Mouse (Mus musculus): ENCODE measurements at regions not wholly inside any gene's neighbourhood (a gene's known extent, or its start where the extent isn't known, plus 50 kb on each side); places are given as distances from the start of the nearest gene placed in this dataset.

DNA sequence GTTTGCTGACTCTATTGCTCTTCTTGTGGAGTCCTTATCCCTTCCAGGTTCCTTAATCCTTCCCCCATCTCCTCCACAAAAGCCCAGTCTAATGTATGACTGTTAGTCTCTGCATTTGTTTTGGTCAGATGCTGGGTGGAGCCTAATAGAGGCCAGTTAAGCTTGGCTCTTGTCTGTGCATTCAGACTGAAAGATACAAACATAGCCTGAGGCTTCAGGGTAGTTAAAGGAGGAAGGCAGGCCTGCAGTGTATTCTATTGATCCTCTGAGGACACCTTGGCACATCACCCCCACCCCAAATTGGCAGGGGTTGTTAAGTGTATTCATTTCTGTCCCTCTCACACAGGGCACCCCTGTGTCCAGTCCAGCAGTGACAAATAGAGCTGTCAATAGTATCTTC, 959.1 kb downstream of the A830018L16Rik start:
- Histone ChIP-seq H3K4me1 (ENCODE audit: control insufficient read depth, insufficient read depth, low read length) (no peaks in the 10 kb centered on the region), H3K27ac (ENCODE audit: low read depth, low read length) (no peak overlapping the region), H3K9ac (ENCODE audit: low read length) (no peak overlapping the region), H3K4me2 (no peak overlapping the region), H3K9me3 (ENCODE audit: control insufficient read depth, low read length) (no peaks in the 10 kb centered on the region), H3K36me3 (ENCODE audit: control insufficient read depth, insufficient read depth, low read length) (no peaks in the 10 kb centered on the region), H3K4me3 (ENCODE audit: low read depth, low read length) (no peak overlapping the region), H3K27me3 (ENCODE audit: control insufficient read depth, insufficient read depth, low read length) (no peaks in the 10 kb centered on the region)
- no peak for ATAC-seq (ENCODE audit: low FRiP score)
- no peak for DNase-seq (ENCODE audit: low spot score, missing footprints)

DNA sequence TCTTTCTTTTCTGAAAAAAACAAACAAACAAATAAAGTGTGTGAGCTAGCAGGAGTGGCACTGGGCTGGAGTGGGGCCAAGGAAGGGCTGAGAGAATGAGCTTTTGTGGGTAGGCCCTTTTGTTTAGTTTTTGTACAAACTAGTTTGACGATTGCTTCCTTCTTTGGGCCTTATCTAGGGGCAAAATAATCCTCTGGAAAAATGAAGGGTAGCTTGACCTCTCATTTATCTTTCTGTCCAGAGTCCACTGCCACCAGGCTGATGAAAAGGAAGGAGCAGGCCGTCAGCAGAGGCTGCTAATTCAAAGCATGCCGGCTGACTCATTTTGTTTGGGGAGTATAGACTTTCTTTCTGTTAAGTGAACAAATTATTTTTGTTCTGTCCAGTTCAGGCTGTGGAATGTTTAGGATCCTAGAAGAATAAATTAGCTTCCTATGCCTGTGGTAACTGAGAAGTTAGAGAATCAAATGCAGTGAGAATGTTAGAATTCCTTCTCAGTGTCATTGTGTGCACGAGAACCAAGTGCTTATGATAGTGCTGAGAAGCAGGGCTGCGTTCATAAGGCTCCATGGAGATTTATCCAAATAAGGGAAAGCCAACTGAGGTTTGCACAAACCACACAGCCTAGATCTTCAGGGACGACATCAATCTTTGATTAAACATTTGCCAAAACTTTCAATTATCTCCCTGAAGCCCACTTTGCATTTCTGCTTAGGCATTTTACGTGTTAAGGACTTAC, 984.4 kb downstream of the A830018L16Rik start:
- Histone ChIP-seq H3K27me3 (ENCODE audit: control insufficient read depth, insufficient read depth, low read length) (no peaks in the 10 kb centered on the region), H3K4me2 (no peak overlapping the region), H3K27ac (ENCODE audit: low read depth, low read length) (no peak overlapping the region), H3K4me1 (ENCODE audit: control insufficient read depth, insufficient read depth, low read length) (peaks cover 7% of the 10 kb centered on the region), H3K9ac (ENCODE audit: low read length) (0 out of 2 replicates have a peak overlapping the region, but pooled peaks have one; percentile 6), H3K9me3 (ENCODE audit: control insufficient read depth, low read length) (no peaks in the 10 kb centered on the region), H3K36me3 (ENCODE audit: control insufficient read depth, insufficient read depth, low read length) (no peaks in the 10 kb centered on the region), H3K4me3 (ENCODE audit: low read depth, low read length) (no peak overlapping the region)
- WGBS, result 23% methylated on average over 7 of the region's 7 CpGs
- peak; percentile 89 for DNase-seq (ENCODE audit: low spot score, missing footprints)
- ATAC-seq (ENCODE audit: low FRiP score), result peak; percentile 63

DNA sequence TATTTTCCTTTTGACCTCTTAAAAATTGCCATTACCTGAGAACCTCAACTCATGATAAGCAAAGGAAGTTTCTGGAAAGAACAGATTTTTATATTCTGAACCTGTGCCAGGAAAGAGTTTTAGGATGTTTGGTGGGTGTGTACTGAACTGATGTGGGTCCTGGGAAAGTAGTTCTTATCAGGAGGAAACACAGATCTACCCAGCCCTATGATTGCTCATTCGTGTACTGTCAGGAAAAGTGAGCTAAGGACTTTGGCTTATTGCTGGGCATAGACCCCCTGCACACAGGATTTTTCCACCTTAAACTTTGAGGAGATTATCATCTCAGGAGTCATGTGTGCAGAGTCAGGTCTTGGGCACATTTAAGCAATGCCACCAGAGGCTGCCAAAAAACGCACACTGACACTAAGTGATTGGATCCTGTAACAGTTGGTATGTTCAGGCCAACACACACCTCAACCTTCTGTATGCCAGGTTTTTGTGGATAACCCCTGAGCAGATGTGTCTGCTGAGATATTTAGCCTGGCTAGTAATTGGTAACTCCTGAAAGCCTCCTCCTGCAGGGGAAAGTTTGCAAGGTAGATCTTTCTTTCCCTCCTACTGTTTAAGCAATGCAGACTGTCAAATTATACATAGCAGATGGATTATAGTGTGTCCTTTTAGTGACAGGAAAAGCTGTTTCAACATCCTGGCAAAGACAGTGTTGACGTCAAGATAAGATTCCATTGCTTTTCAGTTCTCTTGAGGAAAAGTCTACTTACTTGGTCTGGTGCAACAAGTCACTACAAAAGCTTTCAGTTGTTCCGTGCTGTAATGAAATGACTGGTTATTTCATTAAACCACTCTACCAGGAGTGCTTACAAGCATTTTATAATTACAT, 991.7 kb downstream of the A830018L16Rik start:
- DNase-seq (ENCODE audit: low spot score, missing footprints), result no peak
- ATAC-seq (ENCODE audit: low FRiP score), result no peak
- H3K4me1 ChIP-seq (ENCODE audit: control insufficient read depth, insufficient read depth, low read length), result no peaks in the 10 kb centered on the region

DNA sequence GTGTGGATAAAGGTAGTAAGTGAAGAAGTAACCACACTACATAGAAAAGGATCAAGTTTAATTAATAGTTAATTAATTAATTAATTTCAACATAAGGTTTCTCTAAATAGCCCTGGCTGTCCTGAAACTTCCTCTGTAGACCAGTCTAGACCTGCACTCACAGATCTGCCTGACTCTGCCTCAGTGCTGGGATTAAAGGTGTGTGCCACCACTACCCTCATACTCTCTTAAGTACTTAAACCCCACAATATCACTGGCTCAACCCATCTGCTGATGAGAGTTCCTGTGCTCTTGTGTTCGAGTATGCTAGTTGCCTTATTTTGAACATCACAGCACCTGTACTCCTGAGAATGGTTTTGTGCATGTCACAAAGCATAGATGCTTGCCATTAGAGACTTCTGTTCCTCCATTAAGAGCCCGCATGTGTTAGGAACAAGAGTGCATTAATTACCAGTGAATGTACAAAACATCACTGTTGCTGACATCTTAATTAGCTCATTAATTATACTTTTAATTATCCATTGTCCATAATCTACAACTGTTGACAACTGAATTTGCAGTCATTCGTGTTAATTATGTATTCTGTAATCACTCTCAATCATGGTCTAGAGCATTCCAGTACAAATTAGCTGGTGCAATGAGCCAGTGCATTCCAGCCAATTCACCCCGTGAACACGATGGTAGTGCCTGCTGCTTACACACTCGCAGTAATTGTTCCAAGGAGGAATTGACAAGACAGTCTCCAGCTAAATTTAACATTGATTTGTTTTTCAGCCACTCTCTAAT, 996.0 kb downstream of the A830018L16Rik start:
- ATAC-seq (ENCODE audit: low FRiP score), result no peak
- DNase-seq (ENCODE audit: low spot score, missing footprints), result no peak
- WGBS, result 87% methylated on average over 6 of the region's 6 CpGs

More for the DNA sequence above, 991.7 kb downstream of the A830018L16Rik start:
- Histone ChIP-seq H3K9ac (ENCODE audit: low read length) (no peak overlapping the region), H3K27me3 (ENCODE audit: control insufficient read depth, insufficient read depth, low read length) (no peaks in the 10 kb centered on the region), H3K36me3 (ENCODE audit: control insufficient read depth, insufficient read depth, low read length) (no peaks in the 10 kb centered on the region), H3K9me3 (ENCODE audit: control insufficient read depth, low read length) (no peaks in the 10 kb centered on the region), H3K4me3 (ENCODE audit: low read depth, low read length) (no peak overlapping the region), H3K4me2 (no peak overlapping the region), H3K27ac (ENCODE audit: low read depth, low read length) (no peak overlapping the region)
- 82% methylated on average over 4 of the region's 4 CpGs for WGBS

DNA sequence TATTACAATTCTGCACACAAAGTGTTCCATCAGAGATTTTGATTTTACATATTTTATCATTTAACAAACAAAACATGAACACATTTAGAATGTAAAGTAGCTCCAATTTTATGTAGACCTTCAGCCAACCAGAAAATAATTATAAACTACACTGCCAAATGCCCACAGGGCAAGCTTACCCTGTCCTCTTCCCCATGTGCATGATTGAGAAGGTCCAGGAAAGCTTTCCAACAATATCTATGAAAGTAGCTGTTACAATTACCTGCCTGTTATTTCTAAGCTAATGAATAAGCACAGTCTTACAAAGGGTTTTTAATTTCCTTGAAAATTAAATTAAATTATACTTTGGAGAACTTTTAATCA, 996.6 kb downstream of the A830018L16Rik start:
- ATAC-seq (ENCODE audit: low FRiP score) (no peak), DNase-seq (ENCODE audit: low spot score, missing footprints) (no peak)

More for the DNA sequence above, 996.0 kb downstream of the A830018L16Rik start:
- Histone ChIP-seq H3K9ac (ENCODE audit: low read length) (no peak overlapping the region), H3K4me2 (no peak overlapping the region), H3K9me3 (ENCODE audit: control insufficient read depth, low read length) (no peaks in the 10 kb centered on the region), H3K27me3 (ENCODE audit: control insufficient read depth, insufficient read depth, low read length) (no peaks in the 10 kb centered on the region), H3K4me3 (ENCODE audit: low read depth, low read length) (no peak overlapping the region), H3K4me1 (ENCODE audit: control insufficient read depth, insufficient read depth, low read length) (no peaks in the 10 kb centered on the region), H3K36me3 (ENCODE audit: control insufficient read depth, insufficient read depth, low read length) (no peaks in the 10 kb centered on the region), H3K27ac (ENCODE audit: low read depth, low read length) (no peak overlapping the region)

DNA sequence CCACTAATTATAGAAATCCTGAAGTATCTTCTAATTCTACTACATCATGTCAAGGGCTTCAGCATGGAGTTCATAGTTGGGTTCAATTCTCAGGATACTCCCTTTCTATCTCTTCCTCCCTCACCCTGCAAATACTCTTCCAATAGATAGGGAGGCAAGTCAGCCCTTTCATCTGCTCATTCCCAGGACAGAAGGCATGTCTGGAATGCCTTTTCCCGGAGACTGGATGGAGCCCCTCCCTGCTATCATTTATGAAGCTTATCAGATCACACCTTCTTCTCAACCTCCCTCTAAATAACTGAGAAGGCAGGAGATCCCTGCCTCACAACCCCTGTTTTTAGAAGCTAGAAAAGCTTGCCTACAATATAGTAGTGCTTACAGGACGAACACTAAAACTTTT, 1010.6 kb downstream of the A830018L16Rik start:
- H3K4me1 ChIP-seq (ENCODE audit: control insufficient read depth, insufficient read depth, low read length), result no peaks in the 10 kb centered on the region
- no peak for ATAC-seq (ENCODE audit: low FRiP score)
- H3K27me3 ChIP-seq (ENCODE audit: control insufficient read depth, insufficient read depth, low read length), result no peaks in the 10 kb centered on the region
- H3K4me2 ChIP-seq, result no peak overlapping the region
- no peak for DNase-seq (ENCODE audit: low spot score, missing footprints)
- no peaks in the 10 kb centered on the region for H3K9me3 ChIP-seq (ENCODE audit: control insufficient read depth, low read length)
- H3K4me3 ChIP-seq (ENCODE audit: low read depth, low read length), result no peak overlapping the region
- 67% methylated on average over 2 of the region's 2 CpGs for whole genome bisulfite sequencing
- H3K36me3 ChIP-seq (ENCODE audit: control insufficient read depth, insufficient read depth, low read length), result no peaks in the 10 kb centered on the region
- no peak overlapping the region for H3K9ac ChIP-seq (ENCODE audit: low read length)
- H3K27ac ChIP-seq (ENCODE audit: low read depth, low read length), result no peak overlapping the region

More for the DNA sequence above, 996.6 kb downstream of the A830018L16Rik start:
- no peak overlapping the region for H3K9ac ChIP-seq (ENCODE audit: low read length)
- H3K4me1 ChIP-seq (ENCODE audit: control insufficient read depth, insufficient read depth, low read length), result no peaks in the 10 kb centered on the region
- H3K4me3 ChIP-seq (ENCODE audit: low read depth, low read length), result no peak overlapping the region
- H3K36me3 ChIP-seq (ENCODE audit: control insufficient read depth, insufficient read depth, low read length), result no peaks in the 10 kb centered on the region
- H3K27ac ChIP-seq (ENCODE audit: low read depth, low read length), result no peak overlapping the region
- H3K4me2 ChIP-seq, result no peak overlapping the region
- H3K9me3 ChIP-seq (ENCODE audit: control insufficient read depth, low read length), result no peaks in the 10 kb centered on the region
- H3K27me3 ChIP-seq (ENCODE audit: control insufficient read depth, insufficient read depth, low read length), result no peaks in the 10 kb centered on the region

DNA sequence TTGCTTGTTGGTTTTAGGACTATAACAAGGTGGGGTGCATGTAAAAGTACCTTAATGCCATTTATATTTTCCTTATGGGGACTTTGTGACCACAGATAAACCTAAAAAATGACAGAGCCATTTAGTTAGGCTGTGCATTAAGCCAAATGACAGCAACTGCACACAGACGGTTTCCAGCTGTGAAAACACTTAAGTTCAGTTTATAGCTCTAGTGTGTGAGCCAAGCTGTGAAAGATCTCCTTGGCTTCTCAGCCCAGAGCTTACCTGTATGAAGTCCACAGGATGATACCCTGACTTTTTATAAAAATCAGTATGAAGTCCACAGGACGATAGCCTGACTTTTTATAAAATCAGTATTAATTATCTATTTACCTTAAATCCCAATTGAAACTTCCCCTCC, 1024.0 kb downstream of the A830018L16Rik start:
- 80% methylated on average over 2 of the region's 2 CpGs for WGBS
- H3K4me2 ChIP-seq, result no peak overlapping the region
- no peaks in the 10 kb centered on the region for H3K27me3 ChIP-seq (ENCODE audit: control insufficient read depth, insufficient read depth, low read length)
- H3K9me3 ChIP-seq (ENCODE audit: control insufficient read depth, low read length), result no peaks in the 10 kb centered on the region
- no peak for DNase-seq (ENCODE audit: low spot score, missing footprints)
- no peak overlapping the region for H3K4me3 ChIP-seq (ENCODE audit: low read depth, low read length)
- H3K9ac ChIP-seq (ENCODE audit: low read length), result no peak overlapping the region
- H3K4me1 ChIP-seq (ENCODE audit: control insufficient read depth, insufficient read depth, low read length), result no peaks in the 10 kb centered on the region
- H3K27ac ChIP-seq (ENCODE audit: low read depth, low read length), result no peak overlapping the region
- no peak for ATAC-seq (ENCODE audit: low FRiP score)
- no peaks in the 10 kb centered on the region for H3K36me3 ChIP-seq (ENCODE audit: control insufficient read depth, insufficient read depth, low read length)

DNA sequence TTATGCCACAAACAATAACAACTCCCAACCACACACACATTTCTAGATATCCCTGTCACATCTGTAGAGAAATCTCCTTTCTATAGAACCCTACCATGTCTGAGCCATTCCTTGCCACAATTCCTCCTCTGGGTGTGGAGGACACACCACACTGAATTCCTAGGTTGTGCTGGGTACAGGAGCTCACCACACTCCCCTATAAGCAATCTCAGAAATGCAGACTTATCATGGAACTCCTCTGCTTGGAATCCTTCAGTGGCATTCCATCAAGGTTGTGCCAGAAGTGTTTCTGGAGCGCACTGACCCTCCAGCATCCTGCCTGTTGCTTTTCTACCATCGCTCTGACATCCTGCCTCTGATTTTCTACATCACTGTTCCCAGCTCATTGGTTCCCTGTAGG, 1052.3 kb downstream of the A830018L16Rik start:
- Histone ChIP-seq H3K4me2 (no peak overlapping the region), H3K4me3 (ENCODE audit: low read depth, low read length) (no peak overlapping the region), H3K36me3 (ENCODE audit: control insufficient read depth, insufficient read depth, low read length) (no peaks in the 10 kb centered on the region), H3K27me3 (ENCODE audit: control insufficient read depth, insufficient read depth, low read length) (no peaks in the 10 kb centered on the region), H3K9ac (ENCODE audit: low read length) (no peak overlapping the region), H3K9me3 (ENCODE audit: control insufficient read depth, low read length) (no peaks in the 10 kb centered on the region), H3K4me1 (ENCODE audit: control insufficient read depth, insufficient read depth, low read length) (no peaks in the 10 kb centered on the region), H3K27ac (ENCODE audit: low read depth, low read length) (no peak overlapping the region)
- DNase-seq (ENCODE audit: low spot score, missing footprints) (peak; percentile 79), ATAC-seq (ENCODE audit: low FRiP score) (no peak)
- 89% methylated on average over 2 of the region's 2 CpGs for WGBS
